Mouse (Mus musculus): ENCODE data around the gene Vmn1r13. TPM values are rescaled to one million over a fixed set of nuclear protein-coding genes. Genes with fewer than 3 reads are reported as not detected.
"Not testable (repeated sequence)": the region's sequence is repeated elsewhere in the genome, so short reads cannot be mapped to it uniquely, and the experiment has no call there.

The Vmn1r13 gene
- polyA plus RNA-seq (2014; fragmentation: Nextera tagmentation; extraction: Ambion mirVana) = not detected in 2 replicates

DNA sequence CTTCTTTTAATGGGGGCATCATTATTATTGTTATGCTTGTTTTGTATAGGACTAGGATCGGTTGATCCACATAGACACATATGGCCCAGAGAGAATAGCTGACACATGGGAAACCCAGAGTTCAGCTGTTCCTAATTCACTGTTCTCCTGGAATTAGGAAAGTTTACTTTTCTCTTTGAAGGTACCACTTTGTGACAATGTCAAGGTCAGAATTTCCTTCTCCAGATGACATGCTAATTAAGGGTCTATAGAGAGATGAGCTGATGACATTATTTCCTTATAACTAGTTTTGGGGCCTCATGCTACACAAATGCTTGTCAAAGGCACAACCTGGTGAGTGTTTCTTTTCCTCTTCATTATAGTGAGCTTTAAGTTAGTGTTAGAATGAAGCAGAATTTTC, at the start of gene Vmn1r13:
Vmn1r13 (plus strand) TSS at position 301 of the 400 bp plus-strand sequence.
- WGBS = 90% methylated on average over 1 of the region's 1 CpGs
- not testable (repeated sequence) for H3K4me1 ChIP-seq (ENCODE audit: control insufficient read depth in 2 of 2, insufficient read depth in 2 of 2, low read length in 2 of 2); H3K27ac ChIP-seq (replicated peaks in 1 of 2; ENCODE audit: control insufficient read depth in 1 of 2, insufficient read depth in 1 of 2, low read depth in 2 of 2, low read length in 2 of 2); H3K4me3 ChIP-seq (ENCODE audit: control insufficient read depth in 1 of 2, insufficient read depth in 1 of 2, low read depth in 1 of 2, low read length in 2 of 2); H3K4me2 ChIP-seq (ENCODE audit: low read length); H3K9ac ChIP-seq (ENCODE audit: low read length); H3K27me3 ChIP-seq (ENCODE audit: control insufficient read depth, insufficient read depth, low read length); H3K36me3 ChIP-seq (ENCODE audit: control insufficient read depth, insufficient read depth, low read length); ATAC-seq (ENCODE audit: insufficient number of reproducible peaks, insufficient read depth, low FRiP score, low read depth); H3K9me3 ChIP-seq (ENCODE audit: control insufficient read depth, low read length)

- Histone ChIP-seq H3K27ac (replicated peaks in 1 of 2; ENCODE audit: control insufficient read depth in 1 of 2, insufficient read depth in 1 of 2, low read depth in 2 of 2, low read length in 2 of 2) (no peak within 1 kb of the TSS), H3K4me2 (ENCODE audit: low read length) (no peak within 1 kb of the TSS), H3K4me1 (ENCODE audit: control insufficient read depth in 2 of 2, insufficient read depth in 2 of 2, low read length in 2 of 2) (no peaks in the 10 kb centered on the region), H3K36me3 (ENCODE audit: control insufficient read depth, insufficient read depth, low read length) (no peaks in the 10 kb centered on the region), H3K9me3 (ENCODE audit: control insufficient read depth, low read length) (no peaks in the 10 kb centered on the region), H3K9ac (ENCODE audit: low read length) (no peak within 1 kb of the TSS), H3K4me3 (ENCODE audit: control insufficient read depth in 1 of 2, insufficient read depth in 1 of 2, low read depth in 1 of 2, low read length in 2 of 2) (no peak within 1 kb of the TSS), H3K27me3 (ENCODE audit: control insufficient read depth, insufficient read depth, low read length) (no peaks in the 10 kb centered on the region)
- ATAC-seq (ENCODE audit: insufficient number of reproducible peaks, insufficient read depth, low FRiP score, low read depth) = no peak
- WGBS = 68% methylated on average over 2 of the region's 2 CpGs
These were observed 46.5 kb upstream of the Vmn1r13 start, which contains the start of gene Vmn1r12 for GRCm38 (mm10) chr6:57156619-57157018. Vmn1r12 (plus strand) TSS chr6:57156919.

GRCm38 (mm10) chr6:57190016-57190415, 13.1 kb upstream of the Vmn1r13 start:
- WGBS = 61% methylated on average over 3 of the region's 3 CpGs
- not testable (repeated sequence) for H3K4me3 ChIP-seq (ENCODE audit: control insufficient read depth in 1 of 2, insufficient read depth in 1 of 2, low read depth in 1 of 2, low read length in 2 of 2); H3K4me2 ChIP-seq (ENCODE audit: low read length); H3K27ac ChIP-seq (replicated peaks in 1 of 2; ENCODE audit: control insufficient read depth in 1 of 2, insufficient read depth in 1 of 2, low read depth in 2 of 2, low read length in 2 of 2); H3K27me3 ChIP-seq (ENCODE audit: control insufficient read depth, insufficient read depth, low read length); ATAC-seq (ENCODE audit: insufficient number of reproducible peaks, insufficient read depth, low FRiP score, low read depth); H3K9ac ChIP-seq (ENCODE audit: low read length); H3K36me3 ChIP-seq (ENCODE audit: control insufficient read depth, insufficient read depth, low read length); H3K4me1 ChIP-seq (ENCODE audit: control insufficient read depth in 2 of 2, insufficient read depth in 2 of 2, low read length in 2 of 2); H3K9me3 ChIP-seq (ENCODE audit: control insufficient read depth, low read length)

DNA sequence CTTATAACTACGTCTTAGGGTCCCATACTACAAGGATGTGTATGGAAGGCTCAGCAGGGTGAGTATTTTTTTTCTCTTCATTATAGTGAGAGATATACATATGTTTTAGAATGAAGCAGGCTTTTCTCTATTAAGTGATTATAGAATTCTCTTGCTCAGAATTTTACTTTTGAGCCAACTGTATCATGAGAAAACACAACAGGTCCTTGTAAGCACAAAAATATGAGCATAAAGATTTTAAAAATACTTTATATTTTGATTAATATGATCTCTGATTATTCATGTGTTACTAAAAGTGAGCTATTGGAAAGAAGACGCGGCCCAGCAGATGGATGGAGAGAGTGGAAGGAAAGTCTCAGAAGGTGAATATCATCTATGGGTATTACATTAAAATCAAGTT, 28.3 kb downstream of the Vmn1r13 start, which contains the start of gene Vmn1r14:
Vmn1r14 (plus strand) TSS at position 301 of the 400 bp plus-strand sequence.
- no peak within 1 kb of the TSS for H3K27ac ChIP-seq (replicated peaks in 1 of 2; ENCODE audit: control insufficient read depth in 1 of 2, insufficient read depth in 1 of 2, low read depth in 2 of 2, low read length in 2 of 2)
- WGBS = 84% methylated on average over 3 of the region's 3 CpGs
- no peak for ATAC-seq (ENCODE audit: insufficient number of reproducible peaks, insufficient read depth, low FRiP score, low read depth)

GRCm38 (mm10) chr6:57257652-57258051, 54.6 kb downstream of the Vmn1r13 start, which contains the start of gene Vmn1r15:
Vmn1r15 (plus strand) TSS chr6:57257952.
- ATAC-seq (ENCODE audit: insufficient number of reproducible peaks, insufficient read depth, low FRiP score, low read depth) = no peak
- Histone ChIP-seq H3K27ac (replicated peaks in 1 of 2; ENCODE audit: control insufficient read depth in 1 of 2, insufficient read depth in 1 of 2, low read depth in 2 of 2, low read length in 2 of 2) (no peak within 1 kb of the TSS), H3K4me2 (ENCODE audit: low read length) (no peak within 1 kb of the TSS), H3K36me3 (ENCODE audit: control insufficient read depth, insufficient read depth, low read length) (no peaks in the 10 kb centered on the region), H3K27me3 (ENCODE audit: control insufficient read depth, insufficient read depth, low read length) (no peaks in the 10 kb centered on the region), H3K9ac (ENCODE audit: low read length) (no peak within 1 kb of the TSS), H3K4me1 (ENCODE audit: control insufficient read depth in 2 of 2, insufficient read depth in 2 of 2, low read length in 2 of 2) (no peaks in the 10 kb centered on the region), H3K9me3 (ENCODE audit: control insufficient read depth, low read length) (no peaks in the 10 kb centered on the region), H3K4me3 (ENCODE audit: control insufficient read depth in 1 of 2, insufficient read depth in 1 of 2, low read depth in 1 of 2, low read length in 2 of 2) (no peak within 1 kb of the TSS)
- 50% methylated on average over 1 of the region's 1 CpGs for WGBS

More for the DNA sequence above, 28.3 kb downstream of the Vmn1r13 start, which contains the start of gene Vmn1r14:
- Histone ChIP-seq H3K4me2 (ENCODE audit: low read length) (no peak within 1 kb of the TSS), H3K36me3 (ENCODE audit: control insufficient read depth, insufficient read depth, low read length) (no peaks in the 10 kb centered on the region), H3K4me3 (ENCODE audit: control insufficient read depth in 1 of 2, insufficient read depth in 1 of 2, low read depth in 1 of 2, low read length in 2 of 2) (no peak within 1 kb of the TSS), H3K9ac (ENCODE audit: low read length) (no peak within 1 kb of the TSS), H3K4me1 (ENCODE audit: control insufficient read depth in 2 of 2, insufficient read depth in 2 of 2, low read length in 2 of 2) (no peaks in the 10 kb centered on the region), H3K9me3 (ENCODE audit: control insufficient read depth, low read length) (no peaks in the 10 kb centered on the region), H3K27me3 (ENCODE audit: control insufficient read depth, insufficient read depth, low read length) (no peaks in the 10 kb centered on the region)

- no peaks in the 10 kb centered on the region for H3K9me3 ChIP-seq (ENCODE audit: control insufficient read depth, low read length)
- no peak overlapping the region for H3K9ac ChIP-seq (ENCODE audit: low read length)
- H3K27me3 ChIP-seq (ENCODE audit: control insufficient read depth, insufficient read depth, low read length) = no peaks in the 10 kb centered on the region
- no peak for ATAC-seq (ENCODE audit: insufficient number of reproducible peaks, insufficient read depth, low FRiP score, low read depth)
- WGBS = 82% methylated on average over 2 of the region's 2 CpGs
- no peak overlapping the region for H3K27ac ChIP-seq (replicated peaks in 1 of 2; ENCODE audit: control insufficient read depth in 1 of 2, insufficient read depth in 1 of 2, low read depth in 2 of 2, low read length in 2 of 2)
- H3K36me3 ChIP-seq (ENCODE audit: control insufficient read depth, insufficient read depth, low read length) = no peaks in the 10 kb centered on the region
- H3K4me2 ChIP-seq (ENCODE audit: low read length) = no peak overlapping the region
- H3K4me1 ChIP-seq (ENCODE audit: control insufficient read depth in 2 of 2, insufficient read depth in 2 of 2, low read length in 2 of 2) = no peaks in the 10 kb centered on the region
- no peak overlapping the region for H3K4me3 ChIP-seq (ENCODE audit: control insufficient read depth in 1 of 2, insufficient read depth in 1 of 2, low read depth in 1 of 2, low read length in 2 of 2)
These were observed 57.9 kb downstream of the Vmn1r13 start for GRCm38 (mm10) chr6:57260990-57261389.

Other genes with a start within 250 kb of the Vmn1r13 start
- gene Vmn1r5, start 233.0 kb upstream of the Vmn1r13 start, polyA plus RNA-seq (2014; fragmentation: Nextera tagmentation; extraction: Ambion mirVana) = not detected in 2 replicates
- gene Vmn1r6, start 206.0 kb upstream of the Vmn1r13 start, polyA plus RNA-seq (2014; fragmentation: Nextera tagmentation; extraction: Ambion mirVana) = not detected in 2 replicates
- gene Vmn1r7, start 178.0 kb upstream of the Vmn1r13 start, polyA plus RNA-seq (2014; fragmentation: Nextera tagmentation; extraction: Ambion mirVana) = not detected in 2 replicates
- gene Vmn1r8, start 171.0 kb upstream of the Vmn1r13 start, polyA plus RNA-seq (2014; fragmentation: Nextera tagmentation; extraction: Ambion mirVana) = not detected in 2 replicates
- gene Vmn1r9, start 136.5 kb upstream of the Vmn1r13 start, polyA plus RNA-seq (2014; fragmentation: Nextera tagmentation; extraction: Ambion mirVana) = not detected in 2 replicates
- gene Vmn1r10, start 93.8 kb upstream of the Vmn1r13 start, polyA plus RNA-seq (2014; fragmentation: Nextera tagmentation; extraction: Ambion mirVana) = not detected in 2 replicates
- gene Vmn1r11, start 69.8 kb upstream of the Vmn1r13 start, polyA plus RNA-seq (2014; fragmentation: Nextera tagmentation; extraction: Ambion mirVana) = not detected in 2 replicates
- gene Vmn1r12, start 46.4 kb upstream of the Vmn1r13 start, polyA plus RNA-seq (2014; fragmentation: Nextera tagmentation; extraction: Ambion mirVana) = not detected in 2 replicates
- gene Vmn1r14, start 28.4 kb downstream of the Vmn1r13 start, polyA plus RNA-seq (2014; fragmentation: Nextera tagmentation; extraction: Ambion mirVana) = not detected in 2 replicates
- not detected in 2 replicates for gene Vmn1r15, start 54.7 kb downstream of the Vmn1r13 start, polyA plus RNA-seq (2014; fragmentation: Nextera tagmentation; extraction: Ambion mirVana)
- gene Vmn1r16, start 126.2 kb downstream of the Vmn1r13 start, polyA plus RNA-seq (2014; fragmentation: Nextera tagmentation; extraction: Ambion mirVana) = not detected in 2 replicates
- gene Vmn1r17, start 160.4 kb downstream of the Vmn1r13 start, polyA plus RNA-seq (2014; fragmentation: Nextera tagmentation; extraction: Ambion mirVana) = not detected in 2 replicates
- not detected in 2 replicates for gene Vmn1r18, start 192.5 kb downstream of the Vmn1r13 start, polyA plus RNA-seq (2014; fragmentation: Nextera tagmentation; extraction: Ambion mirVana)
- not detected in 2 replicates for gene Vmn1r19, start 200.5 kb downstream of the Vmn1r13 start, polyA plus RNA-seq (2014; fragmentation: Nextera tagmentation; extraction: Ambion mirVana)
- not detected in 2 replicates for gene Vmn1r20, start 225.6 kb downstream of the Vmn1r13 start, polyA plus RNA-seq (2014; fragmentation: Nextera tagmentation; extraction: Ambion mirVana)

Data from heart, embryonic 14.5 days (tissue).